Mouse (Mus musculus) layer of hippocampus, adult 2 months (tissue): ENCODE data around the gene Stk32b. TPM values are rescaled to one million over a fixed set of nuclear protein-coding genes. Genes with fewer than 3 reads are reported as not detected.

Source experiments
- DNase-seq, 2 experiments: peaks; one replicate each; pipeline ENCODE4 v3.0.0; 2022; ENCODE audit warnings: low spot score in 2 of 2
- H3K27ac ChIP-seq: fragments of 200-600 bp; 2 replicates; pipeline ENCODE4 v1.8.1; 2022
- H3K4me3 ChIP-seq: fragments of 200-600 bp; 2 replicates; pipeline ENCODE4 v1.8.1; 2022; ENCODE audit warnings: mild to moderate bottlenecking
- CTCF ChIP-seq: fragments of 200-600 bp; conservative IDR thresholded peaks from 2 replicates; pipeline ENCODE4 v1.8.1; 2022; ENCODE audit warnings: antibody characterized with exemption, mild to moderate bottlenecking, moderate library complexity
- long read RNA-seq, 2 experiments: library from polyadenylated mRNA; stranded (forward); transcript quantifications; one replicate each; pipeline ENCODE4 v2.0.0; 2021; ENCODE audit warnings: borderline mapping rate in 2 of 2
- total RNA-seq, 2 experiments: library from RNA; stranded (reverse); gene quantifications; 2 replicates each; pipeline ENCODE4 v1.2.3; 2021

Gene Stk32b
- total RNA-seq: 1 to 10 TPM; 5.4 to 7.5 TPM
- long read RNA-seq, experiment 1, partial matches to known transcripts: 0 of 1 reads
- long read RNA-seq, experiment 1, other reads (novel, unspliced or antisense): 0 of 1 reads
- long read RNA-seq, experiment 2, partial matches to known transcripts: 0 of 3 reads
- long read RNA-seq, experiment 2, other reads (novel, unspliced or antisense): 0 of 3 reads

DNA sequence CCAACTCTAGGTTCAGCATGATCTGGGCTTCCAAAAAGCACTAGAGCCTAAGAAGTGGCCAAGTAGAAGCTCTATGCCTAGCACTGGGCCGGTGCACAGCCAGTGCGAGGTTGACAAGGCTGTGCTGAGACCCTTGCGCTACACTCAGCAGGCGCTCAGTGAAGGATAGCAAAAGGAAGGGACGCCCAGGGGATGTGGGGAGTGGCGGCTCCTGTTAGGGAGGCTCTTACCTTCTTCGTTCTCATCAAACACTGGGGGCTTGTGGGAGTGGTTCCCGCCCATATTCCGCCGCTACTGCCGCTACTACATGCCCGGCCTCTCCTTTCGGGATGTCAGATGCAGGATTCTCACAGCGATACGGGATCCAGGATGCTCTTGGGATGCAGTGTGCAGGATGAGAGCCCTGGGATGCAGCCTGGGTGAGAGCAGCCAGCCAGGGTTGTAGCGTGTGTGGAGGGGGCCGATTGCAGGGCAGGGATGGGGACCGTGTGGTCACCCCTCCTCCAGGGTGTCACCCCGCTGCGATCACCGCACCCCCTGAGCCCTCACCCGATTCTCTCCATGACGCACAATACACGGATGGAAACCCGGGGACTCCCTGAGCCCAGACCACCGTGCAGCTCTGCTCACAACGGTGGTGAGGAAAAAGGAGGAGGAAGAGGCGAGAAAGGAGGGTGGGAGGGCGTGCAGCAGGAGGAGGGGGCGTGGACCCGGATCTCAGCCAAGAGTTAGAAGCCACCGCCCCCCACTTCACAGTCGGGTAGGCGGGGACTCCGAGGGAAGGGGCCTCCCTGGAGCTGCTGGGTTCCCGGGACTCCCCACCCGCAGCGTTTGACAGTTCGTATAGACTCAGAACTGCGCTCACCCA, at the start of gene Stk32b:
Stk32b (minus strand) TSS at position 667 of the 868 bp plus-strand sequence.
- TF ChIP-seq CTCF: no peak
- Histone ChIP-seq H3K4me3 (peak within 1 kb of the TSS; percentile 55), H3K27ac (no peak within 1 kb of the TSS)
- peak in 1 of 2 experiments; percentile 14 for DNase-seq

DNA sequence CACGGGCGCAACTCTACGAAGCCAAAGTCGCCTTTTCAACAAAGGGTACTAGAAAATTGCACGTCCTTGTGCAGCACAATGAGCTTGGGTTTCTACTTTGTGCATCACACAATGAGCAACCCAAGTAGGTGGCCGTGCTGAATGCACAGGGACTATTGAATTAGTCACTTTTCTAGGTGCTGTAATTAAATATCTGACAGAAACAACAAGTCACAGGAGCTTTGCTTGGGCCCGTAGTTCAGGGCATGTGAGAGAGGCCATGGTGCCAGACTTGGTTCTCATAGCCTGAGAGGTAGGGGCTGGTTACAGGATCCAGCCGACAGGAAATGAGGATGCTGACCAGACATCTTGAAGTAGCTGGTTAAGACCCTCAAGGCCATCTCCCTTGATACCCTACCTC, 48.9 kb upstream of the Stk32b start:
- H3K27ac ChIP-seq: no peak overlapping the region
- H3K4me3 ChIP-seq: no peak overlapping the region
- no peak for DNase-seq
- TF ChIP-seq CTCF: no peak

DNA sequence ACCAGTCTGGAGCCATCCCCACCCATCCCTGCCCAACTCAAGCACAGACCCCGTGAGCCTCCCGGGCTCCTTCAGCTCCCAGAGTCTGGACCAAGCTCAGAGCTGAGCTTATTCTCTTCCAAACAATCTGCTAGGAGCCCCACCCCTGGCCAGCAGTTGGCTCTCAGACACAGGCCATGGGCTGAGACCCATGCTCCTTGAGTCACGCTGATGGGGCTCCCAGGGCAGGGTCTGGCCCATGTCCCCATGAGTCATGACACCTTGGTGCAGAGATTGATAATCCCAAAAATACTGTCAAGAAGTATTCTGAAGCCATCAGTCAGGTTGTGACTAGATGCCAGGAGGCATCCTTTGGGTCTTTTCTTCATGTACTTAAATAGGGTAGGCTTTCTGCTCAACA, 45.1 kb upstream of the Stk32b start:
- no peak overlapping the region for H3K27ac ChIP-seq
- H3K4me3 ChIP-seq: no peak overlapping the region
- no peak for DNase-seq
- no peak for TF ChIP-seq CTCF

- no peak for TF ChIP-seq CTCF
- Histone ChIP-seq H3K27ac (no peak overlapping the region), H3K4me3 (no peak overlapping the region)
- no peak for DNase-seq
Observed at GRCm38 (mm10) chr5:37753366-37753765, 36.4 kb upstream of the Stk32b start.

DNA sequence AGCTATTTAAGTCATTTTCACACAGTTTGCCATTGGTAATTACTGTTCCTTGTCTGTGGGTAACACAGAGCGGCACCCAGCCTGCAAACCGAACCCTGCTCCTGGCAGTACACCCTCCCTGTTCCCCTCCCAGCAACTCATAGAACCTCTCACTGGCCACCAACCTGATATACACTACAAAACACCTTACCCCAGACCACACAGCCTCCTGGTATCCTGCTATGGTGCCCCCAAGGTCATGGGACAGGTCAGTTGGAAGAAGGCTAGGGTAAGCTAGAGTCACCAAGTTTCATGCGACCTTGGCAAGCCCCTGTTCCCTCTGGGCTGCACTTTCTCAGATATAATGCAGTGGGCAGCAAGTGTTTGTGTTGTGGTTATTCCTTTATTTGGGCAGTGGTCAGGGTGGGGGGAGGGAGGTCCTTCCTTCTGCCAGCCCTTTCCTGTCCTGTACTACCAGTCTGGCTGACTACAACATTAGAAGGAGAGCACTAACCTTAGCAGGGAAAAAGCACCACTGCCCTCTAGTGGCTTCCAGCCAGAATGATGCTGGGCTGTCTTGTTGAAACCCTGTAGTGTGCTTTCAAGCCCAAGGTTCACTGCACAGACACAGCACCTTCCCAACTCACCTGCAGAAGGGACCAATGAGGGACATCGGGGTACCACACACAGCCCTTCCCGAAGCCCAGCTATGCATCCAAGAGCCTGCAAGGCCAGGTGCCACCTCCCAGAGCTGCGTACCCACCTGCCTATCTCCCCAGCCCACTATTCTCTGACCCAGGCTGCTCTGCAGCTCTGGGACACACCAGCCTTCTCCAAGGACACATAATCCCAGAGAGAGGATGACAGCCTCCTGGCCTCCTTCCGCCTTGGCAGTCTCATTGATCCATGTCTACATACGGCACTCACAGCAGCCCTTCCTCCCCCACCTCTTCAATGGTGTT, 35.3 kb upstream of the Stk32b start:
- H3K27ac ChIP-seq: no peak overlapping the region
- no peak overlapping the region for H3K4me3 ChIP-seq
- TF ChIP-seq CTCF: peak; percentile 91
- peak; percentile 68 to 87 for DNase-seq

GRCm38 (mm10) chr5:37743889-37744707, 27.1 kb upstream of the Stk32b start:
- Histone ChIP-seq H3K4me3 (no peak overlapping the region), H3K27ac (no peak overlapping the region)
- DNase-seq: no peak
- TF ChIP-seq CTCF: no peak

DNA sequence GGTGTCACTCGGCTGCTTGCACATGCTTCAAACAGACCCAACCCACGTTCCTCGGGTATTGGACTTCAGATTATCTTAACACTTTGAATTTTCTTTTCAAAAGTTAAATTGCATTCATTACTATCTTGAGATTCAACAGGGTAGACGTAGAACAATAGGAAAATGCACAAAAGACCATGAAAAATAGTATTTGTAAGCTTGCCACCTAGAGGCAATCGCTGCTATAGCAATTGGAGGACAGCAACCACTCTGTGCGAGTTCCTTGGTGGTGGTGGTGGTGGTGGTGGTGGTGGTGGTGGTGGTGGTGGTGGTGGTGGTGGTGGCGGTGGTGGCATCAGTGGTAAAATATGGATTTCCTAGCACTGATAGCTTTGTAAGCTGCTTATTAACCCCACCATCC, 19.2 kb upstream of the Stk32b start:
- H3K27ac ChIP-seq: no peak overlapping the region
- DNase-seq: no peak
- peak; percentile 67 for TF ChIP-seq CTCF
- no peak overlapping the region for H3K4me3 ChIP-seq

DNA sequence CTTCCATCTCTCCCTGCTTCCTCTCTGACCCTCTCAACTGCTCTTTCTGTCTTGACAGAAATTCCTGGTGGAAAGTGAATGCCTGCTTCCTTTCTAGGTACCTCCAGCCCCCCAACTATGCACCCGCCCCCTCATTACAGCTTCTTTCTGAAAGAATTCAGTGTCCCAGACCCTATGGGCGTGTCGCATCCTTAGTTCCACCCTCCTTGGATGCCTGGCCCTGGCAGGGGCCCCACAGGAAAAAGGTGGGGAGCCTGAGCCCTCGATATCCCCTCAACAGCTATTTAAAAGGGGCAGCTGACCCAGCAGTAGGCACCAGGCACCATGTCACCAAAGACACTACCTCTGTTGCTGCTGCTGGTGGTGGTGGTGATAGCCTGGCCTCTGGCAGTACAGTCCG, 18.3 kb upstream of the Stk32b start, which contains the start of gene Cytl1:
Cytl1 (plus strand) TSS at position 296 of the 400 bp plus-strand sequence.
- no peak for DNase-seq
- no peak within 1 kb of the TSS for H3K27ac ChIP-seq
- TF ChIP-seq CTCF: no peak

GRCm38 (mm10) chr5:37730781-37731180, 13.8 kb upstream of the Stk32b start:
- TF ChIP-seq CTCF: no peak
- H3K4me3 ChIP-seq: no peak overlapping the region
- no peak overlapping the region for H3K27ac ChIP-seq
- no peak for DNase-seq

More for the DNA sequence above, 18.3 kb upstream of the Stk32b start, which contains the start of gene Cytl1:
- H3K4me3 ChIP-seq: no peak within 1 kb of the TSS

- TF ChIP-seq CTCF: no peak
- H3K27ac ChIP-seq: no peak overlapping the region
- no peak for DNase-seq
- H3K4me3 ChIP-seq: no peak overlapping the region
Observed at GRCm38 (mm10) chr5:37725220-37725886, 8.4 kb upstream of the Stk32b start.

DNA sequence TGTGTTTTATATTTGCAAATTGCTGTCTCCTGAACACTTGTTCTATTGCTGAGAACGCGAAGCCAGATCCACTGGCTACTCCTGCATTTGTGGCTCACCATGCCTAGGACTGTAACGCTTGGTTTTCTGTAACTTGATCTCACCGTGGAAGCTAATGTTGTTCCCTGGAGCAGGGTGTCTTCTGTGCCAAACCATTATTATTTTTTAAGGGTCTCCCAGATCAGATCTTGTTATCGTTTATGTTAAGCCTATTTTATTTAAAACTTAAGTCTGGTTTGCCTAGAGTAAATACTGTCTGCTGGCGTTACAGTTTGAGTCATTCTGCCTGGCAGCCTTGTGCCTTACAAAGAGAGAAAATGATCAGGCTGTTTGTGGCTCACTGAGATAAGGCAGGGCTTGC, 3.7 kb upstream of the Stk32b start:
- Histone ChIP-seq H3K27ac (no peak overlapping the region), H3K4me3 (no peak overlapping the region)
- no peak for DNase-seq
- no peak for TF ChIP-seq CTCF
